Mouse (Mus musculus) megakaryocyte progenitor cell, adult 5-6 weeks (primary cell): Measurements from ENCODE around the gene Vta1. TPM values are rescaled to one million over a fixed set of nuclear protein-coding genes. Genes with fewer than 3 reads are reported as not detected.

Source experiments
- total RNA-seq, 2 experiments: library from RNA; stranded (forward) in 1 of 2; stranded (reverse) in 1 of 2; fragments of 157-497, 149-512 nt in 1 of 2; fragments of 200-1000 nt in 1 of 2; gene quantifications; 2 replicates each; pipeline versions ENCODE4 v1.2.3 to v1.2.4; 2015 to 2017

The Vta1 gene
- total RNA-seq, 2 experiments from 2014 or later = 59.9 to 70.8 TPM

Other genes with a start within 250 kb of the Vta1 start
- 0.32 and 0.59 TPM in 2 replicates for gene Adgrg6, start 159.9 kb downstream of the Vta1 start, total RNA-seq (2015)
- gene Adgrg6, start 159.9 kb downstream of the Vta1 start, total RNA-seq (2017) = 0.30 and 0.75 TPM in 2 replicates
- not detected in 2 replicates for gene Nmbr, start within 50 bp of the Vta1 start, total RNA-seq (2015)
- gene Nmbr, start within 50 bp of the Vta1 start, total RNA-seq (2017) = not detected in 2 replicates
- not detected in 2 replicates for gene Gje1, start 12.7 kb upstream of the Vta1 start, total RNA-seq (2015)
- not detected in 2 replicates for gene Gje1, start 12.7 kb upstream of the Vta1 start, total RNA-seq (2017)